Mouse (Mus musculus): ENCODE data around the gene Pmfbp1. TPM values are rescaled to one million over a fixed set of nuclear protein-coding genes. Genes with fewer than 3 reads are reported as not detected.

The Pmfbp1 gene
- not detected for polyA plus RNA-seq (2015; fragmentation: Illumina TruSeq; extraction: RNeasy Lipid Tissue Mini Kit (QIAGEN cat#74804); ENCODE audit: insufficient read depth, low replicate concordance)

DNA sequence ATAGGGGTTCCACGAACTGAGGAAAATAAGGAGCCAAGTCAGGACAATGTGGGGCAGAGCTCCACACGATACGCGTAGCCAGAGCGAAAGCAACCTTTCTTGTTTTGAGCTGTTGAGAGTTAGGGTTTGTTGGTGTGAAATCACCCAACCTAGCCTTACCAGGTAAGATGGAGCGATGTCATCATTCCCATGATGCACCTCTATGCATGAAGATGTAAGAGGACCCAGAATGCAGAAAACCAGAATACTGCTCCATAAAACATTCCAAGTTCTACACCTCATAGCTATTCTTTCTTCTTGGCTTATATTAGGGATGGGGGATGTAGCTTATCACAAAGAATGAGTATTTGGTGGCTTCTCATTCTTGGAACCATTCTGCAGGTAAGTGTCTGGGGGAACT lies at the start of gene Pmfbp1:
Gene Pmfbp1 (plus strand): TSS at position 301 of the 400 bp plus-strand sequence.

DNA sequence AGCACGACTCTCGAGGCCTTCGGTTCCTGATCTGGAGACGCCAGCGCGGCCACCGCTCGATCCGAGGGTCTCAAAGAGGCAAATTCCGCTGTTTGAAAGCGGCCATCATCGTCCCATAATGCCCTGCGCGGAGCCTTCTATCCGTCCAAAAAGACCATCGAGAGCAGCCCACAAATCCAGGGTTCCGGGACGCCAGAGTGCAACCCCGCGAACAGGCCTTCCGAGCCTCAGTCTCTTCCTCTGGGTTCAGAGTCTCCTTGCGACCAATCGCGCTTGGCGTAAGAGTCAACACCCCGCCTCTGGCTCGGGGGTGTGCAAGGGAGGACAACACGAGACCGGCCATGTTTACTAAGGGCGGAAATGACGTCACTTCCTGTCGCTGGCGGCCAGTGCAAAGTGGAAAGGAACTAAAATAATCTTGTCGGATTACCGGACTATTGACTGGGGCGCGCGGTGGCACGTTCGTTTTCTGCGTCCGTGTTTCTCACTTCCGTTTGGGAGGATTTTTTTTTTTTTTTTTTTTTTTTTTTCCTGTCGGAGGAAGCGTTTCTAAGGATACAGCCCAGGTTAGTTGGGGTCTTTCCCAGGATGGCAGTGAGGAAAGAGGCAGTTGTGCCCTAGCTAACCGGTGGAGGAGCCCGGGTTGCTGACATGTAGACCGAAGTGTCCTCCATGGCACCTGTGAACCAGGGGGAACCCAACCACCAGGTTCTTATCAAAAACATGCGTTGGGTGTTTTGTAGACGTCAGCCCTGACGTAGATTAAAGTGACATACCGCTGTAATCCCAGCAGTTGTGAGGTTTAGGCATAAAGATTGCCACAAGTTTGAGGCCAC lies 71.9 kb downstream of the Pmfbp1 start, which contains the start of the genes Dhx38 and Txnl4b:
Gene Dhx38 (minus strand): TSS at position 364 of the 836 bp plus-strand sequence.
Gene Txnl4b (plus strand): TSS at position 395 of the 836 bp plus-strand sequence.

DNA sequence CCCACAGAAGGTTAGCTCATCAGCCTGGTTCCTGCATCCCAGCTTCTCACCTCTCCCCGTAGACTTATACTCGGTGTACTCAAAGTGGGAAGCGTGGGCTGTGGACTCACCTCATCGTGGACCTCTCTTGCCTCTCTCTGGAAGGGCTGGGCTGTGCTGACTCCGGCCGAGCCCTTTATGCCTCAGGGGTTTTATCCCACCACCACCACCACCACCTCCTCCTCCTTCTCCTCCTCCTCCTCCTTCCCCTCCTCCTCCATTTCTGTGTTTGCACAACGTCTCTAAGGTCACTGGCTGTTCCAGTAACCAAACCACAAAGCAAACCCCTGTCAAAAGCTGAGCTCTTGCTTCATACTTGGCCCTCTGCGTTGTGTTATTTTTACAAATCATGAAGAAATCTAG lies 85.1 kb downstream of the Pmfbp1 start, which contains the start of gene Hp:
Gene Hp (minus strand): TSS at position 273 of the 402 bp plus-strand sequence.

Other genes with a start within 250 kb of the Pmfbp1 start
- 15.0 TPM for gene Dhx38, start 71.8 kb downstream of the Pmfbp1 start, polyA plus RNA-seq (2015; fragmentation: Illumina TruSeq; extraction: RNeasy Lipid Tissue Mini Kit (QIAGEN cat#74804); ENCODE audit: insufficient read depth, low replicate concordance)
- 10.6 TPM for gene Txnl4b, start 71.9 kb downstream of the Pmfbp1 start, polyA plus RNA-seq (2015; fragmentation: Illumina TruSeq; extraction: RNeasy Lipid Tissue Mini Kit (QIAGEN cat#74804); ENCODE audit: insufficient read depth, low replicate concordance)
- 9.4 TPM for gene Hp, start 85.1 kb downstream of the Pmfbp1 start, polyA plus RNA-seq (2015; fragmentation: Illumina TruSeq; extraction: RNeasy Lipid Tissue Mini Kit (QIAGEN cat#74804); ENCODE audit: insufficient read depth, low replicate concordance)
- gene Dhodh, start 114.6 kb downstream of the Pmfbp1 start, polyA plus RNA-seq (2015; fragmentation: Illumina TruSeq; extraction: RNeasy Lipid Tissue Mini Kit (QIAGEN cat#74804); ENCODE audit: insufficient read depth, low replicate concordance): 10.8 TPM
- 1.6 TPM for gene Pkd1l3, start 120.5 kb downstream of the Pmfbp1 start, polyA plus RNA-seq (2015; fragmentation: Illumina TruSeq; extraction: RNeasy Lipid Tissue Mini Kit (QIAGEN cat#74804); ENCODE audit: insufficient read depth, low replicate concordance)
- gene Ist1, start 199.2 kb downstream of the Pmfbp1 start, polyA plus RNA-seq (2015; fragmentation: Illumina TruSeq; extraction: RNeasy Lipid Tissue Mini Kit (QIAGEN cat#74804); ENCODE audit: insufficient read depth, low replicate concordance): 147 TPM
- 10.2 TPM for gene Zfp821, start 211.5 kb downstream of the Pmfbp1 start, polyA plus RNA-seq (2015; fragmentation: Illumina TruSeq; extraction: RNeasy Lipid Tissue Mini Kit (QIAGEN cat#74804); ENCODE audit: insufficient read depth, low replicate concordance)
- 21.4 TPM for gene Atxn1l, start 243.7 kb downstream of the Pmfbp1 start, polyA plus RNA-seq (2015; fragmentation: Illumina TruSeq; extraction: RNeasy Lipid Tissue Mini Kit (QIAGEN cat#74804); ENCODE audit: insufficient read depth, low replicate concordance)